Mouse (Mus musculus) left cerebral cortex, adult 18-20 months (tissue): ENCODE measurements around the gene Fam69b. TPM values are rescaled to one million over a fixed set of nuclear protein-coding genes. Genes with fewer than 3 reads are reported as not detected.

Experiments used
- DNase-seq, 2 experiments: peaks; one replicate each; pipeline ENCODE4 v3.0.0; 2021 to 2022; ENCODE audit warnings: low spot score in 2 of 2, mixed read lengths in 1 of 2
- microRNA-seq, 2 experiments: library from miRNA; unstranded; fragments of <30 nt; microRNA quantifications; one replicate each; pipeline ENCODE4 v1.2.0; 2021
- total RNA-seq, 2 experiments: library from RNA; stranded (reverse); gene quantifications; 2 replicates each; pipeline ENCODE4 v1.2.3; 2021

Fam69b gene
- total RNA-seq, 2 experiments from 2014 or later = 74.1 to 77.2 TPM

DNA sequence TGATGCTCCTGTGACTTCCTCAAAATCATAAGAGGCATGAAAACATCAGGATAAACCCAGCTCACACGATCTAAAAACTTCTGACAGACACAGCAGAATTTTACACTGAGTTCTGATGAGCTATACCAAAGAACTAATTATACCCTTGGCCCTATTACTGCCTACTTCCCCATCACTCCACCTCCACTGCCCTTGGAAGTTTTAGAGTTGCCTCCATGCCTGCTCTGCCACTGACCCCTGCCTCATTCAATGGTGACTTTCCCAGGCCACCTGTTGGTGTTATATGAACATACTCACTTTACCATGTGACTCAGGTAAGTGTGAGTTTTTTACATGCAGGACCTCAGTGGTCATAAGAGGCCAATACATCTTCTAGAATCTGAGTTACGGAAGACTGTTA lies 29.2 kb downstream of the Fam69b start:
- DNase-seq = no peak

DNA sequence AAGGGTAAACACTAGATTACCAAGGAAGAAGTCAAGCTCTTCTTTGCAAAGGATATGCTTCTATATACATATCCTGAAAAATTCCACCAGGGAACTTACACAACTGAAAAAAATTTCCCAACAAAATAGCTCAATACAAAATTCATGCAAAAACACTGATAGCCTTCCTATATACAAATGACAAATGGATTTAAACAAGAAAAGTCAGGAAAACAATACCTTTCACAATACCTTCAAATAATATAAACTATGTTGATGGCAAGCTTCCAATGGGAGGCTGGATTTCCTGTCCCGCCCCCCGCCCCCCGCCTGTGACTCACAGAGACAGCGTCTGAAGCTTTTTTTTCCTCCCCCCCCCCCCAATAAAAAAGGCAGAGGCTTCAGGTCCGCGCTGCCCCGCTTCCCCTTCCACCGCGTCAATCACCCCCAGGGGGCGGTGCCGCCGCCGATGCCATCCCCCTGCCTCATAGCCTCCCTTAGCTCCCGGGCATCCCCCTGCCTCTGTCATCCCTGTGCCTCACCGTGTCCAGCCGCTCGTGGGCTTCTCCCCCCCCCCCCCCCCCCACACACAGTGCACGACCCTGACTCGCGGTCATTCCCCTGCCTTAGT lies 33.0 kb downstream of the Fam69b start:
- DNase-seq = no peak

DNA sequence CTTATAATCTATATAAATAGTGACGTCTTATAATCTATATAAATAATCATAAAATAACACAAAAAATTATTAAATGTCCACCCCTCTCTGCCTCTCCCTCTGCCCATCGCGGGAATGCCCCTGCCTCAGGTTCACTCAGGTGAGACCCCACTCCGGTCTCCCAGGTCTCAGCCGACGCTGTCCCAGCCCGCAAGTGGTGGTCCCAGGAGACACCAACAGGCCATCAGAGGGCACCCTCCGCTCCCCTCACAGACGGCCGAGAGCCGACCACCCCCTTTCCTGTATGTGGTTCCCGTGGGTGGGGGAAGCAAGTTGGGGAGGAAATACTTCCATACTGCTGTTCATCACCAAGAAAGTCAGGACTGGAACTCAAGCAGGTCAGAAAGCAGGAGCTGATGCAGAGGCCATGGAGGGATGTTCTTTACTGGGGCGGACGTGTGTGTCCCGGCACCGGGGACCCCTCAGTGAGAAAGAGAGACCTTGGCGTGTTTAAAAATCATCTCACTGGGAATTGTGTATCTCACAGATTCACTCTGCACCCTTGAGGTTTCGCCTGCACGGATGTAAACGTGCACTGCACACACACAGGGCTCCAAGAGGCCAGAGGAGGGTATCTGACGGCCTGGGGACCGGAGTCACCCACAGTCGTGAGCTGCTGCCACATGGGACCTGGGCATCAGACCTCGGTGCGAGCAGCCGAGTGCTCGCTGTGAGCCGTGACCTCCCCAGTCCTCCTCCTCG lies 33.7 kb downstream of the Fam69b start:
- no peak for DNase-seq

DNA sequence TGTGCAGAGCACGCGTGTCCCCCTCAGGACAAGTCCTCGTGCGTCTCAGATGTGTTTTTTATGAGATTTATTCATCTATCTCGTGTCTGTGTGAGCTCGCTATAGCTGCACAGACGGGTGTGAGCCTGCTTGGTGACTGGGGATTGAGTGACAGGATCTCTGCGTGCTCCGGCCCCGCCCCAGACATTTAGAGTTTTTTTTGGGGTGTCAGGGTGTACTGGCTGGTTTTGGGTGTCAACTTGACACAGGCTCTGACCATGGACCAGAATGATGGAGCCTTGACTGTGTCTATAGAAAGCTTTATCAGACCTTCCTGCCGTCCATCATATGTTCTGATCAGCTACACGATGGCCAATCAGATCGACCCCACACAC lies 34.2 kb downstream of the Fam69b start:
- no peak for DNase-seq

DNA sequence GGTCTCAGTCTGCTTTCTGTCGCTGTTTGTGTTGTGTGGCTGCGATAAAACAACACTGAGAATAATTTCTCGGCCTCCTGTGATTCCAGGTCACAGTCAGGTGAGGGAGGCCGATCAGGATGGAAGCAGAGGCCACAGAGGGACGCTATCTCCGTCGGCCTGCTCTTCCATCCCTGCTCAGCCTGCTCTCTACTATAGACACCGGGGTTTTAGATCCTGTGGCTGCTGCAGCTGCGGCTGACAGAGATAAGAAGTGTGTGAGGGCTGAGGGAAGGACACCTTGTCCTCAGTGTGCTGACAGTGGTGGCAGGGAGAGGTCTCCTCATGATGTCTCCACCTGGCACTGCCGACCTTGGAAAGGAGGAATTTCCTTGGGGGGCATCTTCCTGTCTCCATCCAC lies 34.9 kb downstream of the Fam69b start:
- DNase-seq = no peak

DNA sequence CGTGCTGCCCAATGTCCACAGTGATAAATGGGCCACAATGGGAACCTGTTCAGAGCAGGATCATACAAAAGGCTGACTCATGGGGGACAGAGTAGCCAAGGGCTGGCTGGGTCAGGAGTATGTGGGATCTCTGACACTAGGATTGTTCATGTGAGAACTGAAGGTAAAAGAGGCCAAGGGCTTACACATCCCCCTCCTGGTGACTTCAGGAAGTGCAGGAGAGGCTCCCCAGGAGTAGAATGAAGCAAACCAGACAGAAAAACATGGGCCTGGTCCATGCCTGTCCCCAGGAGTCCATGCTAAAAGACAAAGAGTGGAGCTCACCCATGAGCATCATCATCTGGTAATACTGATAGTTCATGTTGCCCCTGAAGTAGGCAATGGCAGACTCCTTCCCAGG lies 35.3 kb downstream of the Fam69b start:
- peak; percentile 22 to 34 for DNase-seq

DNA sequence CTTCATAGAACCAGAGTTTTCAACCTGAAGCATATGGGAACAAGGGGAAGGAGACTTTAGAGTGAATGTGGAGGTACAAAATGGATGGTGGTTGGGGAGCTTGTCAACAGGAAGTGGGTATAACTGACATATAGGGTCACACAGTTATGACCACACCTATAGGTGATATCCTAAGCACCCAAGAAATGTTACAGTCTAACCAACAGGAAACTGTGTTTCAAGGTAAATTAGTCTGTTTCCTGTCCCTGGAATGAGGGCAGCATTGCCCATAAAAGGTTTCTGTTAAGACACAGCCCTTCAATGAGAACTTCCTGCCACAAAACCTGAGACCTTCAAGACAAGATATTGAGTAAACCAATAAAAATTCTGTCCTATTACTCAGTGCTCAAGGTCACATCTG lies 40.5 kb downstream of the Fam69b start:
- no peak for DNase-seq

DNA sequence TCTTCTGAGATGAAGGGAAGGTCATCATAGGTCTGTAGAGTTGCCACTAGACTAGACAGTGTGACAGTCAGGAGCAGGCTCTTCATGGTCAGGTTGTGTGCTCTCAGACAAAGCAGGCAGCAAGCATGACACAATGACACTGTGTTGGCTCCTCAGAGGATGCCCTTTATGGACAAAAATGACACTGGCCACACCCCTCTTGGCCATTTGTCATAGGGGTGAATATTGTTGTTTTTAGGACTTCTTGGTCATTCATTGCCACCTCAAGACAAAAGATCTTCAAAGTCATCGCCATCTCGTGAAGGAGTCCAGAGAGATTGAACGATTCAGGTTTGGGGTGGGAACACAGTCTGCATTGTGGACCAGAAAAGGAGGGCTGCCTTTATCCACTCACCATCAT lies 42.9 kb downstream of the Fam69b start, which contains the start of gene Lcn4:
TSS of gene Lcn4 (minus strand) at position 101 of the 400 bp plus-strand sequence.
- DNase-seq = no peak

Small RNA genes lying within 50 kb of the gene (microRNA-seq; reads per million reads assigned to microRNA genes)
- gene Mir126a (0 to 1.7 reads per million in 2 experiments), gene Mir126b (0 reads per million in 2 experiments)

Other genes starting within 250 kb of the Fam69b start
- gene Snapc4, start 247.8 kb upstream of the Fam69b start, total RNA-seq = 10 to 100 TPM; 51.8 to 69.8 TPM
- gene Entr1, start 239.1 kb upstream of the Fam69b start, total RNA-seq = 100 to 1,000 TPM; 139 to 145 TPM
- gene Pmpca, start 239.1 kb upstream of the Fam69b start, total RNA-seq = 10 to 100 TPM; 91.5 to 95.8 TPM
- gene Inpp5e, start 219.3 kb upstream of the Fam69b start, total RNA-seq = 10 to 100 TPM; 21.5 to 22.8 TPM
- gene Sec16a, start 183.2 kb upstream of the Fam69b start, total RNA-seq = 10 to 100 TPM; 42.7 to 46.0 TPM
- gene Notch1, start 111.8 kb upstream of the Fam69b start, total RNA-seq = 10 to 100 TPM; 17.8 to 19.1 TPM
- 10 to 100 TPM; 65.1 to 72.0 TPM for gene Egfl7, start 48.4 kb upstream of the Fam69b start, total RNA-seq
- not detected for gene Gm20532, start 41.8 kb upstream of the Fam69b start, total RNA-seq
- 1 to 10 TPM; 1.6 to 2.5 TPM for gene Agpat2, start 24.0 kb upstream of the Fam69b start, total RNA-seq
- gene Lcn4, start 42.8 kb downstream of the Fam69b start, total RNA-seq = not detected
- not detected for gene Abo, start 236.5 kb downstream of the Fam69b start, total RNA-seq